ENCODE assay signal across 29 mouse cellular contexts in genomic region chr1:155995612-155996011, GRCm38 (mm10). TPM values are rescaled to one million over a fixed set of nuclear protein-coding genes. Genes with fewer than 3 reads are reported as not detected.
DNase-seq lines count a peak whose midpoint lies in the region; ATAC-seq and TF ChIP-seq lines count a peak whose summit lies in the region.
"Had no signal": no experiment of that assay in that cellular context is flagged by ENCODE, and none has a peak within 500 bp of the region (broad histone marks: within the 10 kb centered on the region; RNA-seq: fewer than 3 reads in every experiment).

No protein-coding gene starts in this region.

- no peaks in the 10 kb centered on the region for H3K27me3 ChIP-seq in heart, postnatal 0 days (ENCODE audit: control insufficient read depth, insufficient read depth, low read length)
- H3K27me3 ChIP-seq in heart, adult 2 months (ENCODE audit: control insufficient read depth, insufficient read depth, low read length): no peaks in the 10 kb centered on the region
- no peaks in the 10 kb centered on the region for H3K27me3 ChIP-seq in MEL (ENCODE audit: control insufficient read depth in 1 of 2, insufficient read depth in 2 of 2, low read length in 2 of 2)
- no peaks in the 10 kb centered on the region for H3K27me3 ChIP-seq in intestine, embryonic 16.5 days (replicated peaks; ENCODE audit: control insufficient read depth, insufficient read depth, low read length)
- H3K27me3 ChIP-seq: CH12.LX; embryonic facial prominence, embryonic 13.5 days; forebrain, embryonic 12.5 days; forebrain, embryonic 15.5 days; heart, embryonic 12.5 days; heart, embryonic 15.5 days had no signal

- H3K79me2 ChIP-seq in heart, adult 2 months (replicated peaks; ENCODE audit: control insufficient read depth, insufficient read depth, low read length): no peaks in the 10 kb centered on the region
- no peaks in the 10 kb centered on the region for H3K79me2 ChIP-seq in MEL (ENCODE audit: control insufficient read depth, insufficient read depth, low read length, poor library complexity)

- no peak overlapping the region for H3K27ac ChIP-seq in heart, postnatal 0 days (ENCODE audit: low read depth)
- no peak overlapping the region for H3K27ac ChIP-seq in heart, adult 2 months
- H3K27ac ChIP-seq in MEL (ENCODE audit: control insufficient read depth, low read depth, low read length): no peak overlapping the region
- peak overlapping the region; percentile 74; the same call in 1 of the 2 replicates for H3K27ac ChIP-seq in intestine, embryonic 16.5 days (ENCODE audit: low read length)
- H3K27ac ChIP-seq: embryonic facial prominence, embryonic 10.5 days; embryonic facial prominence, embryonic 13.5 days; forebrain, embryonic 12.5 days; forebrain, embryonic 15.5 days; heart, embryonic 15.5 days; hindbrain, embryonic 14.5 days; hindbrain, postnatal 0 days had no signal

- DNase-seq in heart, postnatal 0 days (ENCODE audit: low spot score): peak; percentile 45
- DNase-seq in heart, adult 2 months: no peak
- DNase-seq in MEL (ENCODE audit: low read depth, low spot score): no peak
- DNase-seq in yolk sac, embryonic 10.5 days (ENCODE audit: low spot score): peak; percentile 33
- DNase-seq in urinary bladder, postnatal 4 days (ENCODE audit: low spot score in 2 of 2): no peak
- no peak for DNase-seq in cerebellum, postnatal 10 days
- DNase-seq: adrenal gland, adult 2 months; adrenal gland, postnatal 14 days; B cell, adult 2 months; cerebellum, adult 11 months; cerebellum, adult 2 months; cerebellum, adult 9-11 months; cerebellum, postnatal 36 days; embryo, embryonic 11 days; gastrocnemius, postnatal 25 days; heart, postnatal 14 days; heart, postnatal 4 days had no signal

- WGBS in heart, postnatal 0 days: 10% methylated on average over 2 of the region's 2 CpGs
- WGBS in heart, adult 2 months: 17% methylated on average over 2 of the region's 2 CpGs
- WGBS in intestine, embryonic 16.5 days: 32% methylated on average over 2 of the region's 2 CpGs

- H3K36me3 ChIP-seq in heart, postnatal 0 days (replicated peaks; ENCODE audit: control insufficient read depth, insufficient read depth, low read length): no peaks in the 10 kb centered on the region
- no peaks in the 10 kb centered on the region for H3K36me3 ChIP-seq in heart, adult 2 months (ENCODE audit: control insufficient read depth, insufficient read depth, low read length)
- H3K36me3 ChIP-seq in MEL (ENCODE audit: control insufficient read depth in 1 of 2, insufficient read depth in 2 of 2, low read length in 2 of 2): peaks cover 0 to 6% of the 10 kb centered on the region in 2 experiments; a peak in 2 of 4 replicates
- no peaks in the 10 kb centered on the region for H3K36me3 ChIP-seq in intestine, embryonic 16.5 days (ENCODE audit: control insufficient read depth, insufficient read depth, low read length)
- H3K36me3 ChIP-seq: embryonic facial prominence, embryonic 10.5 days; embryonic facial prominence, embryonic 13.5 days; forebrain, embryonic 12.5 days; forebrain, embryonic 15.5 days; G1E; heart, embryonic 12.5 days; heart, embryonic 15.5 days had no signal

- H3K4me3 ChIP-seq in heart, postnatal 0 days (ENCODE audit: low read depth, low read length): no peak overlapping the region
- no peak overlapping the region for H3K4me3 ChIP-seq in heart, adult 2 months
- no peak overlapping the region for H3K4me3 ChIP-seq in MEL (ENCODE audit: control insufficient read depth in 1 of 2, insufficient read depth in 1 of 2, low read depth in 2 of 2, low read length in 2 of 2)
- no peak overlapping the region for H3K4me3 ChIP-seq in intestine, embryonic 16.5 days (ENCODE audit: low read length)
- H3K4me3 ChIP-seq: embryonic facial prominence, embryonic 10.5 days; embryonic facial prominence, embryonic 13.5 days; erythroblast, embryonic 14.5 days; forebrain, embryonic 12.5 days; forebrain, embryonic 15.5 days; heart, embryonic 12.5 days; heart, embryonic 15.5 days had no signal

- ATAC-seq in heart, postnatal 0 days (ENCODE audit: insufficient read depth, low read depth): peak; percentile 53; the same call in 1 of the 2 replicates
- peak; percentile 87 for ATAC-seq in intestine, embryonic 16.5 days
- ATAC-seq: forebrain, embryonic 15.5 days; hindbrain, postnatal 0 days had no signal

- no peak for TF ChIP-seq POLR2A in heart, adult 2 months (IDR thresholded peaks at IDR 0.05; ENCODE audit: insufficient read depth, low read depth, low read length)
- no peak for TF ChIP-seq POLR2A in MEL (IDR thresholded peaks at IDR 0.05; ENCODE audit: control insufficient read depth in 1 of 2, insufficient read depth in 1 of 2, low read depth in 1 of 2, low read length in 2 of 2, poor library complexity in 1 of 2)

- intact Hi-C loops in heart, adult 2 months (cut with DNase I): no loop called here

- no peak overlapping the region for H3K9ac ChIP-seq in heart, postnatal 0 days (replicated peaks; ENCODE audit: low read depth, low read length)
- no peak overlapping the region for H3K9ac ChIP-seq in heart, adult 2 months (ENCODE audit: low read depth, low read length)
- H3K9ac ChIP-seq in MEL (ENCODE audit: control insufficient read depth, low read depth, low read length, poor library complexity, severe bottlenecking): no peak overlapping the region
- H3K9ac ChIP-seq in intestine, embryonic 16.5 days (ENCODE audit: low read depth, low read length): no peak overlapping the region
- H3K9ac ChIP-seq: embryonic facial prominence, embryonic 13.5 days; forebrain, embryonic 12.5 days; forebrain, embryonic 15.5 days; heart, embryonic 12.5 days; heart, embryonic 15.5 days; hindbrain, embryonic 14.5 days had no signal

- no peak for TF ChIP-seq CTCF in heart, postnatal 0 days (IDR thresholded peaks at IDR 0.05; ENCODE audit: low read depth)
- TF ChIP-seq CTCF in heart, adult 2 months (IDR thresholded peaks at IDR 0.05): no peak
- no peak for TF ChIP-seq CTCF in MEL (IDR thresholded peaks at IDR 0.05 in 2 of 3, conservative IDR thresholded peaks at IDR 0.05 in 1 of 3; ENCODE audit: control insufficient read depth in 1 of 3, insufficient read depth in 1 of 3, low read depth in 2 of 3, low read length in 3 of 3, poor library complexity in 1 of 3, severe bottlenecking in 1 of 3)

- H3K4me2 ChIP-seq in heart, postnatal 0 days (ENCODE audit: low read depth, low read length): no peak overlapping the region
- H3K4me2 ChIP-seq in intestine, embryonic 16.5 days (ENCODE audit: low read depth, low read length): no peak overlapping the region
- H3K4me2 ChIP-seq: embryonic facial prominence, embryonic 13.5 days; forebrain, embryonic 12.5 days; forebrain, embryonic 15.5 days; heart, embryonic 12.5 days; heart, embryonic 15.5 days; hindbrain, embryonic 14.5 days had no signal

- H3K4me1 ChIP-seq in heart, postnatal 0 days (ENCODE audit: control insufficient read depth, insufficient read depth): no peaks in the 10 kb centered on the region
- no peaks in the 10 kb centered on the region for H3K4me1 ChIP-seq in heart, adult 2 months (ENCODE audit: control insufficient read depth, insufficient read depth, low read length)
- peaks cover 0 to 4% of the 10 kb centered on the region in 2 experiments; a peak in 2 of 4 replicates for H3K4me1 ChIP-seq in MEL (ENCODE audit: control insufficient read depth in 1 of 2, insufficient read depth in 2 of 2, low read length in 2 of 2)
- no peaks in the 10 kb centered on the region for H3K4me1 ChIP-seq in intestine, embryonic 16.5 days (ENCODE audit: control insufficient read depth, insufficient read depth, low read length)
- H3K4me1 ChIP-seq: embryonic facial prominence, embryonic 10.5 days; embryonic facial prominence, embryonic 13.5 days; forebrain, embryonic 12.5 days; forebrain, embryonic 15.5 days had no signal

- TF ChIP-seq EP300 in heart, postnatal 0 days (IDR thresholded peaks at IDR 0.05; ENCODE audit: low read depth): no peak
- TF ChIP-seq EP300 in heart, adult 2 months (IDR thresholded peaks at IDR 0.05; ENCODE audit: insufficient read depth, low read depth, low read length): no peak
- TF ChIP-seq EP300 in MEL (IDR thresholded peaks at IDR 0.05; ENCODE audit: low read depth in 1 of 2, low read length in 2 of 2): peak in 1 of 2 experiments; percentile 17; a peak in 1 of 4 replicates

- H3K9me3 ChIP-seq in heart, postnatal 0 days (replicated peaks; ENCODE audit: control insufficient read depth, low read length): no peaks in the 10 kb centered on the region
- no peaks in the 10 kb centered on the region for H3K9me3 ChIP-seq in MEL (replicated peaks; ENCODE audit: insufficient read depth, low read length)
- no peaks in the 10 kb centered on the region for H3K9me3 ChIP-seq in intestine, embryonic 16.5 days (ENCODE audit: control insufficient read depth, low read length)
- H3K9me3 ChIP-seq: embryonic facial prominence, embryonic 10.5 days; embryonic facial prominence, embryonic 13.5 days; forebrain, embryonic 12.5 days; forebrain, embryonic 15.5 days; G1E; heart, embryonic 12.5 days; heart, embryonic 15.5 days had no signal

- no peak for TF ChIP-seq RAD21 in MEL (IDR thresholded peaks at IDR 0.05; ENCODE audit: low read depth, low read length)

RNA-seq across cellular contexts. Expression of gene Cep350, which starts 22.6 kb away (rescaled TPM):
- total RNA-seq in heart, postnatal 0 days (2014; rRNA removed; ENCODE audit: low replicate concordance): 11.1 and 14.3 TPM in 2 replicates
- 5.5 and 5.7 TPM in 2 replicates for polyA plus RNA-seq in heart, postnatal 0 days (2015; fragmentation: Nextera tagmentation; extraction: Ambion mirVana)
- total RNA-seq in heart, adult 2 months (2021): 10 to 100 TPM; 37.1 to 38.0 TPM
- 3.9 and 7.4 TPM in 2 replicates for polyA plus RNA-seq in heart, adult 2 months (2012; rRNA removed)
- 4.3 and 5.7 TPM in 2 replicates for total RNA-seq in MEL (2012; rRNA removed)
- polyA plus RNA-seq in MEL (2012; ENCODE audit: insufficient read depth in 1 of 2, insufficient read length in 2 of 2, low read depth in 1 of 2, low replicate concordance in 2 of 2, missing spikeins in 1 of 2): 100 to 1,000 TPM in 1 of 2 experiments, 1 to 10 TPM in 1; 9.7 to 110 TPM
- polyA plus RNA-seq in intestine, embryonic 16.5 days (2015; fragmentation: Nextera tagmentation; extraction: Ambion mirVana): 7.5 and 9.8 TPM in 2 replicates

RNA-seq across cellular contexts. Expression of gene Tor1aip2, which starts 39.6 kb away (rescaled TPM):
- 77.1 and 123 TPM in 2 replicates for total RNA-seq in heart, postnatal 0 days (2014; rRNA removed; ENCODE audit: low replicate concordance)
- polyA plus RNA-seq in heart, postnatal 0 days (2015; fragmentation: Nextera tagmentation; extraction: Ambion mirVana): 49.0 and 52.4 TPM in 2 replicates
- total RNA-seq in heart, adult 2 months (2021): 10 to 100 TPM; 40.3 to 42.9 TPM
- 51.0 and 76.1 TPM in 2 replicates for polyA plus RNA-seq in heart, adult 2 months (2012; rRNA removed)
- 37.7 and 47.1 TPM in 2 replicates for total RNA-seq in MEL (2012; rRNA removed)
- polyA plus RNA-seq in MEL (2012; ENCODE audit: insufficient read depth in 1 of 2, insufficient read length in 2 of 2, low read depth in 1 of 2, low replicate concordance in 2 of 2, missing spikeins in 1 of 2): 10 to 100 TPM in 1 of 2 experiments, not detected in 1; 48.1 TPM
- 153 and 163 TPM in 2 replicates for polyA plus RNA-seq in intestine, embryonic 16.5 days (2015; fragmentation: Nextera tagmentation; extraction: Ambion mirVana)

RNA-seq across cellular contexts. Expression of gene Tor1aip1, which starts 40.7 kb away (rescaled TPM):
- 58.4 and 103 TPM in 2 replicates for total RNA-seq in heart, postnatal 0 days (2014; rRNA removed; ENCODE audit: low replicate concordance)
- 47.5 and 52.3 TPM in 2 replicates for polyA plus RNA-seq in heart, postnatal 0 days (2015; fragmentation: Nextera tagmentation; extraction: Ambion mirVana)
- total RNA-seq in heart, adult 2 months (2021): 10 to 100 TPM; 79.9 to 91.2 TPM
- polyA plus RNA-seq in heart, adult 2 months (2012; rRNA removed): 33.0 and 51.1 TPM in 2 replicates
- 11.4 and 13.1 TPM in 2 replicates for total RNA-seq in MEL (2012; rRNA removed)
- polyA plus RNA-seq in MEL (2012; ENCODE audit: insufficient read depth in 1 of 2, insufficient read length in 2 of 2, low read depth in 1 of 2, low replicate concordance in 2 of 2, missing spikeins in 1 of 2): 10 to 100 TPM in 1 of 2 experiments, not detected in 1; 22.9 TPM
- polyA plus RNA-seq in intestine, embryonic 16.5 days (2015; fragmentation: Nextera tagmentation; extraction: Ambion mirVana): 30.5 and 32.8 TPM in 2 replicates

Comparison
In these comparisons a context has a peak if more than half of its experiments do, and no peak if none do; other contexts are left out.
1. DNase-seq: peak in heart, postnatal 0 days (single experiment) and yolk sac, embryonic 10.5 days (single experiment); none in heart, adult 2 months (0 of 2), MEL (single experiment), urinary bladder, postnatal 4 days (0 of 2) and cerebellum, postnatal 10 days (0 of 2).